Mouse (Mus musculus): ENCODE results near the gene Marcksl1. TPM values are rescaled to one million over a fixed set of nuclear protein-coding genes. Genes with fewer than 3 reads are reported as not detected.
A peak's percentile ranks its signal among the peaks of the same experiment; 100 is the strongest.

Gene Marcksl1
- 382 and 399 TPM in 2 replicates for polyA plus RNA-seq (2015; fragmentation: Nextera tagmentation; extraction: Ambion mirVana)

DNA sequence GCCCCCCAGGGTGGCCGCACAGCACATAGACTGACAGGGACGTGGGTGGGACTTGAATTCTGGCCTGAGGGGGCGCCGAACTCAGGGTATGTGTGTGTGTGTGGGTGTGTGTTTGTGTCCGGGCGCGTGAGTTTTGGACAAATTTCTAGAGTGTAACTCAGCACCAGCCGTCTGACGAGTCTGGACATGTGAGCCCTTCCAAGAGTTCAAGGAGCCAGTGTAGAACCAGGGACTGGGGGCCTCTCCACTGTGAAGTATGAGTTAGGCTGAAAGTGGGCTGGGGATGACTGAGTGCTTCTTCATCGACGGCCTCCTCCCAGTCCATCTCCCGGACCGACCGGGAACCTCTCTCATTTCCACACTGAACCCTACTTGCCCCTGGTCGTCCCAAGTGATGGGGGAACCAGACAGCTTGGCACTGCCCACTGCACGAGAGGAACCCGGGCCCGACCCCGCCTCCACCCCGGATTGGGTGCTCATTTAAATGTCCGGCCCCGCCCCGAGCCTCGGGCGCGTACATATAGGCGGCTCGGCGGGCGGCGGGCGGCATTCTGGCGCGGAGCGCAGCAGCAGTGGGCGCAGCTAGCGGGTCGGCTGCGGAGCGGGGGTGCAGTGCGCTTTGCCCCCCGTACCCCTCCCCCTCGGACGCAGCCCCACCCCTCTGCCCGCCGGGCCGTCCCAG, at the start of gene Marcksl1:
Gene Marcksl1 (plus strand): TSS at position 496 of the 682 bp plus-strand sequence.
- DNase-seq (ENCODE audit: low spot score), result peak; percentile 91

DNA sequence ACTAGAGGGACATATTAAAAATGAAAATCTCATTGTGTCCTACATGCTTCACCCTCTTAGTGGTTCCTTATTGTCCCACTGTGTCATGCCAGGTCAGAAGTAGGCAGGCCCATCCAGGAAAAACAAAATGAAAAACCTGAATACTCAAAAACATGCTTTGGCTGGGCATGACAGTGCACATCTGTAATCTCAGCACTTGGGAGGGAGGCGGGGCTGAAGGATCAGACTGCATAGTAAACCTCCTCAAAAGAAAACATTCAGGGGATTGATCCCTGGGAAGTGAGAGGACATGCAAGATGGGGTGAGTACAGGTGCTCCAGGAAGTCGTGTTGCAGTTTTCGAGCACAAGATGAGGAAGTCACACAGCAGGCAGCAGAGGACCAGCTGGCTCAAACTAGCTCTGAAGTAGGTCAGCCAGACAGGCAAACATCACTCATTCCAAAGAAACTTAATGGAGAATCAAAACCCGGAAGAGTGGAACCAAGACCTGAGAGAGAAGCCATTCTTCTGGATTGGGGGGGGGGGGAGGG, 49.0 kb upstream of the Marcksl1 start:
- no peak for DNase-seq (ENCODE audit: low spot score)

DNA sequence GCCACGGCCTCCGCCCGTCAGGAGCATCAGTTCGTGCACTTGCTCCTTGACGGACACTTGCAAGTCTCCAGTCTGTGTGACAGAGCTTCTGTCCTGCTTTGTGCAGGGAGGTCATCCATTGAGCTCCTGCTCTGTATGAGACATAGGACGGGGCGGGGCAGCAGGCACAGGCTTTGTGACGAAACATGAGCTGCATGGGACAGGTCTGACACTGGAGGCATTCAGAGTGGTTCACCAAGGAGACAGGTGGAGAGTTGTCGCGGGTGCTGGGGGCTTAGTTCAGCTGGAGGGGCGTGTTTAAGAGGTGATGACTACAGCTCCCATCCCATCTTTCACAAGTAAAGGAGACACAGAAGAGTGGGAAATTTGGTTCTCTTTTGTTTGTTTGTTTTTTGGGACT, 37.3 kb upstream of the Marcksl1 start:
- no peak for DNase-seq (ENCODE audit: low spot score)

DNA sequence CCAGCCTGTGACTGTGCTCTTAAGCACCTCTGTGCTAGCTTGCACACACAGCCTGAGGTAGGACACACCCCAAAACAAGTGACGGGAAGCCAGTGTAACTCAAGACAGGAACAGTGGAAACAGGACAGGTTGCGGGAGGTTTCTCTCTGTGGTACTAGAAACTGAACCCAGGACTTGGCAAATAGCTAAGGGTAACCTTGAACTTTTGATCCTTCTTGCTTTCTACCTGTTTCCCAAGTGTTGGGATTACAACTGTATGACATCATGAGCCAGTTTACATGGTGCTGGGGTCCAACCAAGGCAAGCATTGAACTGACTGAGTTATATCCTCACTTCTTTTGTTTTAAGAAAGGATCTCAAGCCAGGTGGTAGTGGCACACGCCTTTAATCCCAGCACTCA, 33.5 kb upstream of the Marcksl1 start:
- DNase-seq (ENCODE audit: low spot score), result no peak

DNA sequence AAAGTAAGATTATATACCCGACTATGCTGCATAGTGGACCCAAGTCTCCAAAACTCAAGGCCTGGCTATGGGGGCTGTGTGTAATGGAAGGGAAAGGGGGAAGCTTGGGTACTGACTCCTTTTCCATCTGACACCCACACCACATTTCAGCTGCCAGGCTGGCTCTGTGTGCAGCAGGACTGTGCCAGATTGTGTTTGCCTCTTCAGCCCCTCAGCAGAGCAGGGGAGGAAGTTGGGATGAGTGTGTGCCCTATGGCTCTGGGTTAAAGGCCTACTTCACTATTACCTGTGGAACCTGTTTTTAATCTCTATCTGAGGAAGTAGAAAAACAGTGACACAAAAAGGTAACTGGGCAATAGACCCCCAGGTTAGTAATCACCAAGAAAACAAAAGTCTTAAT, 32.3 kb upstream of the Marcksl1 start:
- DNase-seq (ENCODE audit: low spot score), result no peak

DNA sequence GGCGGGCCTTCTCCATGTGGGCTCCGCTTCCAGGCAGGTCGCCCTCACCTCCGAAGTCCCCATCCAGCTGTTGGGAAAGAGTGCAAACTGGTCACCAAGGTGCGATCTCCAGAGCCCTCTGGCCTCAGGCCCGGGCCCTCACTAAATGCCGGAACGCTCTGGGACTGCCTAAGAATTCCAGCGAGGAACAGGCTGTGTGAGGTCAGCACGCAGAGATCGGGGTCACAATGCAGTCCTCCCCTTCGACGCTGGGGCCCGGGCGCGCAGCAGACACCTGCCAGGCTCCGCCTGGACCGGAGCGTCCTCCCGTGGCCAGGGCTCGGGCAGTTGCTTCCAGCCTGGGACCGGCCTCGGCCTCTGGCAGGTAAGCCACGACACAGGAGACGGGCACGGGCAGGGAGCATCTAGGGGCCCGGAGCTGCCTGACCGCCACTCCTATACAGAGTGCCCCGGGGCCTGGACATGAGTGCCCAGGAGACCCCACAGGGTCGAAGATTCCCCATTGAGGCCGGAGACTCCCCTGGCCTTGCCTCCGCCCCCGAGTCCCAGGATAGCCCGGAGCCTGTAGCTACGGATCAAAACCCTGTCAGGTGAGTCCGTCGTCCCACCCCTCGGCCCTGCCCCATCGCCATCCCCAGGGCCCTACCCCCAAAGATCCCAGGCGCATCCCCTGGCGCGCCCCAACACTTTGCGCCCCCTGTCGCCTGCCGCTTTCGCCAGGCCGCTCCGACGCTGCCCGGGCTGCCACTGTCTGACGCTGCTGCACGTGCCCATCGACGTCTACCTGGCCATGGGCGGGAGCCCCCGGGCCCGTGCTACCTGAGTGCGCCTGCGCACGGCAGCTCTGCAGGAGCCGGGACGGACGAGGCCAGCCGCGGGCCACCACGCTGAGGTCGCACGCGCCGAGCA, 22.2 kb upstream of the Marcksl1 start, which contains the start of the genes Tssk3 and Fam229a:
Gene Tssk3 (minus strand): TSS at position 51 of the 909 bp plus-strand sequence.
Gene Fam229a (plus strand): TSS at position 219 of the 909 bp plus-strand sequence.
- no peak for DNase-seq (ENCODE audit: low spot score)

DNA sequence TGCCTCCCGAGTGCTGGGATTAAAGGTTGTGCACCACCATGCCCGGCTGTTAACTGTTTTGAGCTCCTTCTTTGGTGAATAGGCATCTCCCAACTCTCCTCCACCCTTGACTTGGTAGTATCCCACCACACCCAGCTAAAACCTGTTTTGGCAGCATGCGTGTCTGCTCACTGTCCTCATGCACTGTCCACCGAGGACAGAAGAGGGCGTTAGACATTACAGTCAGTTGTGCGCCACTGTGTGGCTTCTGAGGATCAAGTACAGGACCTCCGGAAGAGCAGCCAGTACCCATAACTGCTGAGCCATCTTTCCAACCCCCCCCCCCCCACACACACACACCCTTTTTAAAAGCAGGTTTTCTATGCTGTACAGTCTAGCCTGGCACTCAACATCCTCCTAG, 18.7 kb upstream of the Marcksl1 start:
- DNase-seq (ENCODE audit: low spot score), result no peak

DNA sequence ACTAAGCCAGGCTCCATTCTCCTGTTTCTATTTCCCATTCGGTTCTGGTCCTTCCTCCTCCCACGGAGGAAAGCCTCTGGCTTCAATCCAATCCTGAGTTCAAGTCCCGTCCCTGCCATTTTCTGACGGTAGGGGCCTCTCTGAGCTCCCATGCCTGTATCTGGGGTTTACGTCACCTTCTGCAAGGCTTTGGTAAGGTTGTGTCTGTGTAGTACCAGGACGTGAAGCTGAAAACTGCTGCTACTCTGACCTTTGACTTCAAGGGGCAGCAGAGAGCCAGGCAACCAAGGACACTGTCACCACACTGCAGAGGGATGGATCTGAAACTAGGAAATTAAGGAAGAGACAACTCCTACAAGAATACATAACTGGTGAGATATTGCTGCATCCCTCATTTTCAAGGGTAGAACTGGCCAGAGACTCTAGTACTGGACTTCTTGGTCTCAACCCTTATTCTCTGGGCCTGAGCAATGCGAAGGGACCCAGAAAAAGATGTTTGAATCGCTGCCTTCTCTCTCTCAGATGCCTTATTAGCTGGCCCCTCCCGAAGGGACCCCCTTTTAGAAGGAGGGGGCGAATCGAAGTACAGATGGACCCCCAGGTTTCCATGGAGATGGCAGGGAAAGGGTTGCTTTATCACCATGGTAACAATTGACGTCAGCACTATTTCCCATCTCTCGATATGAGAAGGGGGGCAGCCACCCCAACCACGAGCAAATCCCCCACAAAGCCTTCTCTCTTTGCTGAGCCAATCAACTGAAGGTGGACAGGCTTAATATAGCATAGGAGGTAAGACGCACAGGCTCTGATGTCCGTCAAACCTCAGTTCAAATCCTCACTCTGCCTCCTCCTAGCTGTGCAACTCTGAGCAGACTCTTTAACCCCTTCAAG, 17.5 kb upstream of the Marcksl1 start:
- DNase-seq (ENCODE audit: low spot score), result no peak

DNA sequence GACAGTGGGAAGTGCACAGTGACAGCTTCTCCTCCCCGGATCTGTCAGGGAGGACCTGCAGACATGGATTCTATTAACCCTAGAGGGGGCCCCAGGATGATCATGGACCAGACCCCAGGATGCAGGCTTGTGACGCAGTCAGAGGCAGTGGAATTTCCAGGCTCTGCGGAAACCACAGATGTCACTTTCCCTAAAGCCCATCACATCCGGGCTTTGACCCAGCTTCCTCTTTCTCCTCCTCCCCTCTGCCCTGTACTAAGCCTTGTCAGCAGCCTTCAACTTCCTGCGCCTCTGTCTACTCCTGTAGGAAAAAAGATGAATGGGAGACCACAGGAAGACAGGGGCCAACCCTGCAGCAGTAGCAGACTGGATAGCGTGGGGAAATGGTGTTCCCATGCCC, 16.8 kb upstream of the Marcksl1 start:
- DNase-seq (ENCODE audit: low spot score), result peak; percentile 28

DNA sequence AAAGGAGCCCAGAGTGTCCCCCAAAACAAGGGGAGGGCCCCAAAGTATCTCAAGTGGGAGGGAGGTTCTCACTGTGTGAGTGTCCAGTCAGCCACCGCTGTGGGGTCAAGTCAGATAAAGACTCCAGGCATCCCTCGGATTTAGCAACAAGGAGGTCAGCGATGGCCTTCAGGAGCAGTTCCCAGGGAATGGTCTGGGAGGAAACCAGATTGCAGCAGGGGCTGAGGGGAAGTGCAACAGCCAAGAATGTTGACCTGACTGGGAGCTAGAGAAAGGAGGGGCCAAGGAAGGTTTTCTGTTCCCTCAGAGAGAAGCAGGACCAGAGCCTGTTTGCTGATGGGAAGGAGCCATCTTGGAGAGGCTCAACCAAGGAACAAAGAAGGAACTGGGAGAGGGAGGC, 14.4 kb upstream of the Marcksl1 start:
- no peak for DNase-seq (ENCODE audit: low spot score)

DNA sequence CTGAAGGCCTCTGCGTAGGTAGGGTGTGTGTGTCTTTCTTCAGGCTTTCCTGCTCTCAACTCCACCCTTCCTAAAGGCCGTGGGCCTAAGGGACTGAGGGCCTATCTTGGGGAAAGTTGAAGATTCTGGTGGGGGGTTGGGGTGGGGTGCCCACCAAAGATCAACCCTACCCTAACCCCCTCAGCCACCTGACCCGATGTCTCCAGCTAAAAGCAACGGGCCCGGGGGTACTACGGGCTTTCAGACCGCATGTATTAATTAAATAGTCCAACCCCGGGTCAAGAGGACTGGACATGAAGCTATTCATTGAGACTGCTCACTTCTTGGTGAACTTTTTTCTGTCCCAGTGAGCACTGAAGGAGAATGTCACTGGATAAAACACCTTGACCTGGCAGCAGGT, 13.4 kb upstream of the Marcksl1 start:
- DNase-seq (ENCODE audit: low spot score), result no peak

DNA sequence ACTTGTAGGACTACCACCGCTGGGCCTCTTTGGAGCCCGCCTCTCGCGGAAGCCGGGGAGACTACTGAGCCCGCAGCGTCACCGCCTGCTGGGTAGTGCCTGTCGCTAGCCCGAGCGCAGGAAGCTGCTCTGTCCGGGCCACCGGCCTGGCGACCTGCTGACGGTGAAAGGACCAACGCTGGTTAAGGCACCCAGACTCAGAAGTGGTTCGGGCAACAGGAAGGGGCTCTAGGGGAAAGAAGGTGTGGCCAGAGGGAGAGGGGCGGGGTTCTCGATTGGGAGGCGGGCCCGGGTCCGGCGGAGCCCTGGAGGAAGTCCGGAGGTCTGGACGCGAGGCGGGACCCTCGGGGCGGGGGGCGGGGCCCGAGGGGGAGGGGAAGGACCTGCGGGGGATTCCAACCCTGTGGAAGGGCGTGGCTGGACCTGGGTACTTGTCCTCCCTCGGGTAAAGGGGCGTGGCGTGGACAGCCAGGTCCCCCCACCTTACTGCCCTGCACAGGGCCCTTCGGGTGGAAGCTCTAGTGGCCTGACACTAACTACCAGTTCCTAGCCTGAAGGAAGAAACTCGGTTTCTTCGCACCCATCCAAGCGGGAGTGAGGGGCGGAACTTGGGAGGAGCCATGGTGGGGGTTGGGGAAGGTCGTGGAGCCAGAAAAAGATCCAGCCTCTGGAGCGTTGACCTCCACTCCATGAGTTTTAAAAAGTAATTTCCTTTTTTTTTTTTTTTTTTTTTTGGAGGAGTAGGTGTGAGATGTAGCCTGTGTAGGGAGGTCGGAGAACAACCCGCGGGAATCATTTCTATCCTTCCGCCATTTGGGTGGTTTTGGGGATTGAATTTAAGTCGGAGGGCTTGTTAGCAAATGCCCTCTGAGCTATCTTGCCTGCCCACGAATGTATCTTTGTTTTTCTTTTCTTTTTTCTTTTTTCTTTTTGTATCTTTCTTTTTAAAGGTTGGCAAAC, 12.5 kb upstream of the Marcksl1 start:
- peak; percentile 59 for DNase-seq (ENCODE audit: low spot score)

DNA sequence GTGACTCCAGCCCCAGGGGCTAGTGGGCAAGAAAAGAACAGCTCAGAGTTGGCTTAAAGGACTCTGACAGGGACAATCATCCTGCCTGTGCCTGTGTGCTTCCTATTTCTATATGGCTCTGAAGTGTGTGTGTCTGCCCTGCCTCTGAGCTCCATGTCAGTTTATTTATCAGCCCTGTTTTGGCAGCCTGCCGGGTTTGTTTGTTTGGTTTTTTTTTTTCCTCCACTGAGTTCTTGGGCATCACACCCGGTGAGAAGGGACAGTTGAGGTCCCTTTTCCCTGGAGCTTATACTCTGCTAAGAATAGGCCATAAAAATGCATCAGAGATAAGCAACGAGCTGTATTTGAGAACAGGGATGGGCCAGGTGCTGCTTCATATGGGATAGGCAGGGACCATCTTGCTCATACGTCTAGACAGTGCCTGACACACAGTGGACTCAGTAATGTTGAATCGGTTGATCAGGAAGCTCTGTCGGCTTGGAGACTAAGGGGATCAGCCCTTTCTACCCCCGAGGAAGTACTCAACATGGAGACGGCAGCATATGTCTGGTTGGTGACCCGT, 11.0 kb upstream of the Marcksl1 start:
- no peak for DNase-seq (ENCODE audit: low spot score)

DNA sequence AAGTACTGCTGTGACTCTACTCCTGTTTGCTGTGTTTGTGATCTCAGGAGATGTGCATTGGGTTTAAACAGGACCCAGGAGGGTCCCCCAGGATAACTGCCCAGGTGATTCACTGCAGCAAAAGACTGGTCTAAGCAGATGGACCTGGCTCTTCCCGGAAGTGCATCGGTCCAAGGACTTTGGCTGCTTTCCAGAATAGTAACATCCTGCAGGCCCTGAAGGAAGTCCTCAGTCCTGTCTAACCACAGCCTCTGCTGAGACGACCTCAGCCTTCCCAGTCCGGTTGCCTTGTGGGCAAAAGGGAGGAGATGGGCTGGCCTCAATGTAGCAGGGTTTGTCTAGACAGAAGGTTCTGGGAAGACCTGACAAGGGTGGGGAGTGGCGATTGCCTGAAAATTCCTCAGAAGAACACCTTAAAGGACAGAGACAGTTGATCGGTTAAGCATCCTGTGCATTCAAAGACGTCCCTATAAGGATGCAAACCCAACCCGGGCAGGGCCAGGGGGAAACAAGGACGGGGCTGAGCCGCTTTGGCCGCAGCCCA, 10.4 kb upstream of the Marcksl1 start:
- DNase-seq (ENCODE audit: low spot score), result no peak

DNA sequence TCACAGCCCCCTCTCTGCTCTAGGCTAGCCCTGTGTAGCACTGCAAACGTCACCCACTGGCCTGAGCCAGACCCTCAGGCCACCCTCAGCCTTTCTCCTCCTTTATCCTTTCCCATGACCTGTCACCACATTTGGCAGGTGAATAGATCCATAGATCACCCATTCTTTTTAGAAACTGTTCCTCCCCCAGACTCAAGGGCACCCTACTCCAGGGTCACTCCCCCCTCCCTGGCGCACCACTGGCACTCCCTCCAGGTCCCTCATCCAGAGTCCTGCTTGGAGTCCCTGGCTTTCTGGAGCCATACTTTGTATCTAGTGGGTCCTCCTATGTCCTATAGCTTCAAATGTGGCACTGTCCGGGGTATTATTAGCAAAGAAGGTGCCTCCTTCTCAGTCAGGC, 7.9 kb upstream of the Marcksl1 start:
- no peak for DNase-seq (ENCODE audit: low spot score)

DNA sequence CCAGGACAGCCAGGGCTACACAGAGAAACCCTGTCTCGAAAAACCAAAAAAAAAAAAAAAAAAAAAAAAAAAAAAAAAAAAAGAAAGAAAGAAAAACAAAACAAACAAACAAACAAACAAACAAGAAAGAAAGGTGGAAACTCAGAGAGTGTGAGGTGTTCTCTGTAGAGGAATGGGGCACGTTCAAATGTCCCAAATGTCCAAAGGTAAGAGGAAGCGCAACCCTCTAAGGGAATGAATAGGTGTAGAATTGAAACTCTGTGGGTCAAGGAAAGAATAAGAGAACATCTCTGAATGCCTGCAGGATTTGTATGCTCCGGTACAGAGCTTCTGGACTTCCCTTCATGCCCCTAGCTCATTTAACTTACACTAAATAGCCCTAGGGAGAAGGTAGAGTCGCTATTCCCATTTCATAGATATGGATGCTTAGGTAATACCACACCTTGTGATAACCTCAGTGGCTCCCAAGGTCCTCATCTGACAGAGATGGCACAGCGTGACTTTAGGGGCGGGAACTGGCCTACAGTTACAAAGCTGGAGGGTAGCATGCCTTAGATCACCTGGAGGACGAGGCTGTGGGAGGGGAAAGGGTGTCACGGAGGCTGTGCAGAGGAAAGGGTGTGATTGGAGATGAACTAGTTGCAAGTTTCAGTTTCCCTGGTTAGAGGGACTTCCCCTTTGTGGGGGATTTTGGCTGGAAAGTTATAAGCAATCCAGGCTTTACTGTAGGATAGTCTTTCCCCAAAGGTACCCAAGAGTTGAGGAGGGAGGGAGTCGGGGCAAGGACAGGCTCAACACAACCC, 5.7 kb upstream of the Marcksl1 start:
- DNase-seq (ENCODE audit: low spot score), result no peak

DNA sequence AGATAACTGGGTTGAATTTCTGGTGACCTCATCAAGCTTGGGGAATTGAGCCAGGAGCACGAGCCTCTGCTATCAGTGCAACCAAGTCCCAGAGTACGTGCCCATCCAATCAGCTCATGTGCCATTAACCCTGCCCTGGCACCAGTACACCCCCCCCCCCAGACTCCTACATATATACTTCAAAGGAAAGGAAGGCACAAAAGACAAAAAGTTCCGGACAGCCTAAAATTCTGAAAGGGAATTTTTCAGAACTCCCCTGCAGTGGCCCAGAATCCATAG, 5.2 kb upstream of the Marcksl1 start:
- no peak for DNase-seq (ENCODE audit: low spot score)

DNA sequence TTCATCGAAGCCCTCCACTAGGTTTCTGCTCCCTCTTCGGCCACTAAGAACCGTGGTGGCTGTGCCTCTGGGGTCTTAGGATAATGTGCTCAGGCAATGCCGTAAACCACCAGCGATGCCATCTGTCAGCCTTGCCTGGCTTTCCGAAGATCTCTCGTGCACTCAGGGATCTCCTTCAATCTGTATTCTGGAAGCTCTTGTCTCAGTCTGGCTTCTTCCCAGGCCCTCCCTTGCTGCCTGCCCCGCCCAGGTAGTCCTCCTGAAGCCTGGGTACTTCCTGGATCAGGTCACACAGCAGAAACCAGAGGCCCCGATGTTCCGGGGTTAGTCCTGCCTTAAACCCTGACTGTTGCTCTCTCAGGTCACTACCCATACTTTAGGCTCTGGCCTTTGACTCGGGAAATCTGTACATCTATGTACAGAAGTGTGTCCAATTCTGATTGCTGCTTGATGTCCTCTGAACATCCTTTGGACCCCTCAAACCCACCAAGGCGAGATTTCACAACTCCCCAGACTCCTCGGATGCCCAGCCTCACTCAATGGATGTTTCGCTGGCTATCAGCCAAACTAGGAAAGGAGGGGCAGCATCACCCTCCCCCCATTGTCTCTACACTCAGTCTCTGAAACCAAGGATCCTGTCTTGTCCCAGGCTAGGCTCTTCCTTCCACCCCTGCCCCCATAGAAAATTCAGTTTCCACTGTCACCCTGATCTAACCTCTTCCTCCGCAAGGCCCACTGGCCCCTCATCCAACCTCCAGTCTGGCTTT, 4.4 kb upstream of the Marcksl1 start:
- no peak for DNase-seq (ENCODE audit: low spot score)

All from thymus, postnatal 0 days (tissue).